Mouse (Mus musculus): Measurements from ENCODE around the gene B230104I21Rik.

Gene B230104I21Rik

GRCm38 (mm10) chr4:154348197-154348786, 12.4 kb downstream of the B230104I21Rik start:
- DNase-seq (ENCODE audit: low read depth, low spot score): no peak

- no peak for DNase-seq (ENCODE audit: low read depth, low spot score)
Measured at GRCm38 (mm10) chr4:154352246-154352645, 16.3 kb downstream of the B230104I21Rik start.

- DNase-seq (ENCODE audit: low read depth, low spot score): no peak
Measured at GRCm38 (mm10) chr4:154355408-154355807, 19.5 kb downstream of the B230104I21Rik start.

GRCm38 (mm10) chr4:154358370-154358769, 22.4 kb downstream of the B230104I21Rik start:
- DNase-seq (ENCODE audit: low read depth, low spot score): no peak

- no peak for DNase-seq (ENCODE audit: low read depth, low spot score)
Measured at GRCm38 (mm10) chr4:154358816-154359215, 22.9 kb downstream of the B230104I21Rik start.

- DNase-seq (ENCODE audit: low read depth, low spot score): no peak
Measured at GRCm38 (mm10) chr4:154359762-154360300, 23.9 kb downstream of the B230104I21Rik start.

GRCm38 (mm10) chr4:154360441-154360840, 24.5 kb downstream of the B230104I21Rik start:
- DNase-seq (ENCODE audit: low read depth, low spot score): no peak

GRCm38 (mm10) chr4:154360850-154361249, 24.9 kb downstream of the B230104I21Rik start:
- DNase-seq (ENCODE audit: low read depth, low spot score): no peak

- DNase-seq (ENCODE audit: low read depth, low spot score): no peak
Measured at GRCm38 (mm10) chr4:154364752-154365151, 28.8 kb downstream of the B230104I21Rik start.

- DNase-seq (ENCODE audit: low read depth, low spot score): no peak
Measured at GRCm38 (mm10) chr4:154366836-154367235, 30.9 kb downstream of the B230104I21Rik start.

GRCm38 (mm10) chr4:154369089-154369488, 33.2 kb downstream of the B230104I21Rik start:
- no peak for DNase-seq (ENCODE audit: low read depth, low spot score)

GRCm38 (mm10) chr4:154370841-154371240, 34.9 kb downstream of the B230104I21Rik start:
- DNase-seq (ENCODE audit: low read depth, low spot score): no peak

- DNase-seq (ENCODE audit: low read depth, low spot score): no peak
Measured at GRCm38 (mm10) chr4:154371542-154372247, 35.8 kb downstream of the B230104I21Rik start.

GRCm38 (mm10) chr4:154375939-154376625, 40.2 kb downstream of the B230104I21Rik start:
- no peak for DNase-seq (ENCODE audit: low read depth, low spot score)

- DNase-seq (ENCODE audit: low read depth, low spot score): no peak
Measured at GRCm38 (mm10) chr4:154378876-154379275, 42.9 kb downstream of the B230104I21Rik start.

- DNase-seq (ENCODE audit: low read depth, low spot score): no peak
Measured at GRCm38 (mm10) chr4:154385208-154385607, 49.3 kb downstream of the B230104I21Rik start.

GRCm38 (mm10) chr4:154385918-154386317, 50.0 kb downstream of the B230104I21Rik start:
- DNase-seq (ENCODE audit: low read depth, low spot score): no peak

- no peak for DNase-seq (ENCODE audit: low read depth, low spot score)
Measured at GRCm38 (mm10) chr4:154386810-154387209, 50.9 kb downstream of the B230104I21Rik start.

GRCm38 (mm10) chr4:154389641-154390040, 53.7 kb downstream of the B230104I21Rik start:
- no peak for DNase-seq (ENCODE audit: low read depth, low spot score)

GRCm38 (mm10) chr4:154390333-154391080, 54.6 kb downstream of the B230104I21Rik start:
- peak; percentile 56 for DNase-seq (ENCODE audit: low read depth, low spot score)

- DNase-seq (ENCODE audit: low read depth, low spot score): no peak
Measured at GRCm38 (mm10) chr4:154392641-154393040, 56.7 kb downstream of the B230104I21Rik start.

Measured in embryo, embryonic 11.5 days (tissue).